Mouse (Mus musculus) spleen, adult 12 weeks (tissue): ENCODE results near the gene Plekha1.

Source experiments
- DNase-seq: peaks from one replicate; pipeline ENCODE4 v3.0.0; 2022; ENCODE audit warnings: low spot score

Gene Plekha1

DNA sequence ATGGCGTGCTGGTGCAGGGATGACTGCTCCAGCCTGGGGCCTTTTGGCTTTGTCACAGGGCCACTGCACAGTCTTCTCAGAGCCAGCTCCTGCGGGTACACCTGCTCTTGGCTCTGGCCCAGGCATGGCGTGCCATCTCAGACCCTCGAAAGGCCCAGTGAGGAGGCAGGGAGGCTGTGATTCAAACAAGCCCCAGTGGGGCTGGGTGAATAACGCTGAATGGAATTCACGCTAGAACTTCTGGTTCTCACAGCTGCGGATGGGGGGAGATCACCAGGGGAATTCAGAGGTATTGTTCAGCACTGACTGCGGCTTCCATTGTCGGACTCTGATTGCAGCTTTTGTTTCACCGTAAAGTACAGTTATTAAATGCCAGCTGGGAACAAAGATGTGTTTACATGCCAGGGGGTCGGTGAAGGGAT, 4.8 kb upstream of the Plekha1 start:
- no peak for DNase-seq

GRCm38 (mm10) chr7:130862501-130862900, 3.1 kb upstream of the Plekha1 start:
- DNase-seq: no peak

GRCm38 (mm10) chr7:130864711-130865110, 845 bp upstream of the Plekha1 start:
- no peak for DNase-seq

DNA sequence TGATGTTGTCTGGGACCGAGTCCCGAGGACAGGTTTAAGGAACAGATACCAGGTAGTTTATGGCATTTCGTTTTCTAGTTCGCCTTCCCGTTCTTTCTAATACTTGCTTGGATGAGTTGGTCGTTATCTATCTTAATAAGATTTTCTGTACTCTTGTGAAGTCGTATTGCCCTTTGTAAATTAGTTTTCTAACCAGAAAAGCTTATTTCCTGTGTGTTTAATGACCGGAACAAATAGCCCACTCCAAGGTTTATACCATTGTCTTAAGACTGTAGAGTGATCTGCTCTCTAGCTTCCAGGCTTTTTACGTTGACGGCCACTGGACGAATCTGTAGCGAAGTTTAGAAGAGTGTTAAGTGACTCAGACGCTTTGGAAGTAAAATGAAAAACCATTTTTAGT, 1.1 kb downstream of the Plekha1 start:
- DNase-seq: no peak

- DNase-seq: no peak
These were observed 1.7 kb downstream of the Plekha1 start for GRCm38 (mm10) chr7:130867256-130867655.

GRCm38 (mm10) chr7:130884161-130884560, 18.6 kb downstream of the Plekha1 start:
- no peak for DNase-seq

DNA sequence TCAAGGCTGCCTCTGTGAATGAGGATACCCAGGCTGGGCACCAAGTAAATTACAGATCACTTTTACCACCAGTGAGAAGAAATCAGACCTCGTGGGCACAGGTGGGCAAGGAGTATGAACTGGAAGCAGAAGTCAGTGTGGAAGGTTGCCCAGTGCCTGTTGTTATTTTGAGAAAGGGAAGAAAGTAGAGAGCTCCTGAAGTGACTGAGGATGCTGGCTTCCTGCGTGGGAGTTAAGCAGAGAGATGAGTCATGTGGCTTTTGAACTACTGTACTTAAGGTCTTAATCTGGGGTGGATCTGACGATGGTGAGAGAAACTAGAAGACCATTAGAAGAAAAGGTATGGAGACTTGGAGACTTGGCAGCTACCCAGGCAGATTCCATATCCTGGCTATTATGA, 20.7 kb downstream of the Plekha1 start:
- DNase-seq: no peak

DNA sequence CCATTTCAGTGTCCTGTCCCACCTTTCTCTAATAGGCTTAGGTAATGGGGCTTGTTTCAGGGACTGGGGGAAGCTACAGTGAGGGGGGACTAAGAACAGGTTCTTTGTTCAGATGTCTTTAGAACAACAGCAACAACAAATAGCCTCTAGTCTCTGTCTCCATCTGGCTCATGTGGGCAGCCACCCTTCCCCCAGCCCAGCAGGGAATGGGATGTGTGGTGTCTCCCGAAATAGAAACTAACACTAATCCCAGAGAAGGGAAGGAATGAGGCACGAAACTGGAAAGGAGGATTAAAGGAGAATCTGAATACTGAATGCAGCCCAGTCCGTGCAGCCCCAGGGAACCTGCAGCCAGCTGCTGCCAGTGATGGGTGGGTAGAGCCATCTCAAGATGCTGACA, 22.4 kb downstream of the Plekha1 start:
- DNase-seq: no peak

DNA sequence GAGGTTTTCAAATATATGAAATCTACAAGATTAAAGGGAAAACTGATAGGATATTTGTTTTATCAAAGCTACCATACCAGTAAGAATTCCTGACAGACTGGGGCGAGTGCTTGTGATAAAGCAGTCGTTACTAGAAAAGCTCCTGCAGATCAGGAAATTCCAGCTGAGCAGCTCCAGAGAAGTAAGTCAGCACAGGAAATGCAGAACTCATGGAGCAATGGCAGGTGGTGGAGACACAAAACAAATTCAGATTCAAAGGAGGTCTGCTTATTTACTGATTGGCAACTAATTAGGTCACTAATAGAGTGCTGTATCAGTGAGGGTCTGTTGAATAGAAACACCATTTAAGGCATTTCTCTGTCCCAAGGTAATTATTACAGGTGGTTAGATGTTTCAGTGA, 25.3 kb downstream of the Plekha1 start:
- DNase-seq: no peak

- DNase-seq: no peak
These were observed 27.4 kb downstream of the Plekha1 start for GRCm38 (mm10) chr7:130892973-130893372.

DNA sequence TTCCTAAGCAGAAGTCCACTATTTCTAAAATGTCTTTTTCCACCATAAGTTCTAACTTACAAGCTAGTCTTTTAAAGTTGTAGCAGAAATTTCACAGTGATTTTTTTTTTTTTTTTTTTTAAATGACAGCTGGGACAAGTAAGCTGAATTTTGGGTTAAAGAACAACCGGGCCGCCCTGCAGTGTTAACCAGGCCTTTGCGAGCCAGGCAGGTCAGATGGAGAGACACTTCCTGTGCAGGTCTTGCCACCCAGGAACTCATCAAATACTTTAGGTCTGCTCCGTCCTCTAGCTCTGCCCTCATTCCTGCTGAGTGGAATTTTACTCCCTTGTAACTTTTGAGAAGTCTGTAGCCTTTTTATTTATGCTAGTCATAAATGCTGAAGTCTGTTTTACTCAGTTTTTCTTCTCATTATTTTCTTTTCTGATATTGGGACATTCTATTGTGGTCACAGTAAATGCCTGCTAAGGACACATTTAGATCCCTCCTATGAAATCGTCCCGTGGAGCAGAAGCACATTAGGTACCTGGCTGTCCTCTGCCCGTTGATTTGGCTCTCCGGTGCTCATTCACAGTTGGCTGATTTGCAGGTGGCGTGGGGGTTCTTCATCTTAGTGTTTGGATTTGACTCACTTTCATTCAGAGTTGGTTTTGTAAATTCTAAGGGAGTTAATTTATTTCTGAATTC, 29.5 kb downstream of the Plekha1 start:
- DNase-seq: no peak

DNA sequence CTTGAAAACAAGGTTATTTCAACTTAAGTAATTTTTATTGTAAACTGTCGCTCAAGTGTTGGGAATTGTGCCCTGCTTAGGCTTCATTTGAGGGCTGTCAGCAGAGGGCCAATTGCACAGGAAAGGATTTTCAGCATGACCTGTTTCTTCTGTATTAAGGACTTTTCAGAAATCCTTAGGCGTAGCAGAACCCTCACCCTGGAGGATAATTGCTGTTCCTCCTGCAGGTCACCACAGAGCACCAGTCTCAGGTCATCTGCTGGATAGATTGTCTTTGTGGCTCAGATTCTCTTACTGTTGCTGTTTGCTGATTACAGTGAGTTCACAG, 30.0 kb downstream of the Plekha1 start:
- no peak for DNase-seq

GRCm38 (mm10) chr7:130896064-130896463, 30.5 kb downstream of the Plekha1 start:
- no peak for DNase-seq

DNA sequence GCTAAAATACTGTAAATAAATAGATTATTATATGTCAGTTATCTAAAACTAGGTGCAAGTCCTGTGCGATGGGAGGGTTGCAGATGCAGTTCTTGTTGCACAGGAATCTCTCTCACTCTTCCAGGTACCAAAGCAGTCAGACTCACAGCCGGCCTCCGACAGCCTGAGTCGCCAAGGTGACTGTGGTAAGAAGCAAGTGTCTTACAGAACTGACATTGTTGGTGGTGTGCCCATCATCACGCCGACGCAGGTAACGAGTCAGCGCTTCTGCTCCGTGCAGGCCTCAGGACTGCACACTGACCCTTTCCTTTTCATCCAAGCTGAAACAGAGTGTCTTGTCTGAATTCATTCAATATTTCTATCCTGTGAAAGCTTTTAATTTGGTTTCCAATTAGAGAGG, 31.6 kb downstream of the Plekha1 start:
- no peak for DNase-seq

GRCm38 (mm10) chr7:130898373-130898772, 32.8 kb downstream of the Plekha1 start:
- DNase-seq: no peak

DNA sequence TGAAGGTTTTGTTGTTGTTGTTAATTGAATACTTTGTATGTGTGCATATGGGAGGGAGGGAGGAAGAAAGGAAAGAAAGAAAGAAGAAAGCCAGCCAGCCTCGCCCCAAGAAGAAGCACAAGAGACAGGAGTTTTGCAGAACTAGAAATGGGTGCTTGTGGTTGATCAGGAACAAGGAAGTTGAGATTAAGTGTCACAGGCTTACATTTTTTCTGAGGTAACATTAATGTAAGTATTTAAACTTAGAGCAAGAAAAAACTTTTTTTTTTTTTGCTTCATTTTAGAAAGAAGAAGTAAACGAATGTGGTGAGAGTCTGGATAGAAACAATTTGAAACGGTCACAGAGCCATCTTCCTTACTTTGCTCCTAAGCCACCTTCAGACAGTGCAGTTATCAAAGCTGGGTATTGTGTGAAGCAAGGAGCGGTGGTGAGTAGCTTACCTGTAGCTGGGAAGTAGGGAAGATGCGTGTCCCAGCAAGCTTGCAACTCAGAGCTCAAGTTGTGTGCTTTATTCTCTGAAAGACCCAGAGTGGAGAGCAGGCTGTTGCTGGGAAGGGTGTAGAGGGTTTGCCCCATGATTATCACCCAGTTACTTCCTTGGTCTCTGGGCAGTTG, 34.8 kb downstream of the Plekha1 start:
- DNase-seq: no peak

DNA sequence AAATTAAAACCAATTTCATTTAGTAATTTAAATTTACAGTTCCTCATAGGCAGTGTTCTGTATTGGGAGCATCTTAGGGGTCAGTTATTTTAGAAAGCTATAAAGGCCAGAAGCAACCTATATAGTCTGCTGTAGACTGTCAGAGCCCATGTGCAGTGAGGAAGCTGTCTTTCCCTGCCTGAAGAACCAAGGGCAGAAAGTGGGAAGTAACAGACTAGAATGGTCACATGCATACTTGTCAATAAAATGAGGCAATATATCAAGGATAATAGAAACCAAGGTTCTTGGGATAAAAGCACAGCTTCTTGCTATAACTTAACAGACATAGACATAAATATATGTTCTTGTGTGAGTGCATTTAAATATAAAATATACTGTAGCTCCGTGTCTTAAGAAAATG, 37.4 kb downstream of the Plekha1 start:
- no peak for DNase-seq

GRCm38 (mm10) chr7:130903505-130904074, 38.0 kb downstream of the Plekha1 start:
- no peak for DNase-seq

DNA sequence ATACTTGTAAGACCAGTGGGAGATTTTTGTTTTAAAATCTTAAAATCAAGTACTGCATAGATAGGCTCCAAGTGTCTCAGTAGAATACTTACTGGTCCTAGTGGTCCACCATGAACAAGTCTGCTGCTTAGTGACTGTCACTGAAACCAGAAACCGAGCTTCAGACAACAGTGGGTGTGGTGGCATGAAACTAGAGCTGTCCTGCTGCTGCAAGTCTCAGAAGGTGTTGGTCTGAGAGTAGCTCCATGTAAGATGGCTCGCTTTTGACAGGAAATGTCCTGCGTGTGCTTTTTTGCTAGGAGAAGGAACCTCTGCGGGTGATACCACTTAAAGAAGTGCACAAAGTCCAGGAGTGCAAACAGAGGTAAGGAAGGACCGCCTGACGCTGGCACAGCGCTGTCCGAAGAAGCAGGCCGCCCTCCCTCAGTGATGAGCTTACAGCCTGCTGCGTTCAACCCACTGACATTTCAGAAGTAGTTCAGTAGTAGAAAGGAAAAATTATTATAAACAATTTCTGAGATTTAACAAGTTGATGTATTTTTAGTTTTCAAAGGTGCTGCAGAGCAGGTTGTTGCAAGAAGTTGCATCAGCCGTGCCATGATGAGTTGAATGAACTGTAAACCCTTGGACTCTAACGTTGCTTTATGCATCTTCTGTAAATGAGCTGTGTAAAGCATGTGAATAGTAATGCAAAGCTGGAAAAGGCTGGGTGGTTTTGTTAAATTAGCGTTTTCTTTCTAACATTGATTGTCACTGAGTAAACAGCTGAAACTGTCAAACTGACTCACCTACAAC, 39.2 kb downstream of the Plekha1 start:
- no peak for DNase-seq

DNA sequence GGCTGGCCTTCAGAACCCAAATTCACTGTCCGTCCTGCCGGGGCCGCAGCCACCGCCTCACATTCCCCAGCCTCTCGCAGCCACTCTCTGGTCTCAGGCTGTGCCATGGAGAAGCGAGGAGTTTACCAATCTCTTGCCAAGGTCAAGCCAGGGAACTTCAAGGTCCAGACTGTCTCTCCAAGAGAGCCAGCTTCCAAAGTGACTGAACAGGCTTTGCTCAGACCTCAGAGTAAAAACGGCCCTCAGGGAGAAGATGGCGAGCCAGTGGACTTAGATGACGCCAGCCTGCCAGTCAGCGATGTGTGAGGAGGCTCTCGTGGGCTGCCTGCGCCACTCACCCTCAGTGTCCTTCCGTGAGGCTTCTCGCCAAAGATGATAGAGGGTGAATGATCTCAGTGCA, 45.3 kb downstream of the Plekha1 start:
- DNase-seq: no peak

GRCm38 (mm10) chr7:130914693-130915363, 49.3 kb downstream of the Plekha1 start:
- no peak for DNase-seq

DNA sequence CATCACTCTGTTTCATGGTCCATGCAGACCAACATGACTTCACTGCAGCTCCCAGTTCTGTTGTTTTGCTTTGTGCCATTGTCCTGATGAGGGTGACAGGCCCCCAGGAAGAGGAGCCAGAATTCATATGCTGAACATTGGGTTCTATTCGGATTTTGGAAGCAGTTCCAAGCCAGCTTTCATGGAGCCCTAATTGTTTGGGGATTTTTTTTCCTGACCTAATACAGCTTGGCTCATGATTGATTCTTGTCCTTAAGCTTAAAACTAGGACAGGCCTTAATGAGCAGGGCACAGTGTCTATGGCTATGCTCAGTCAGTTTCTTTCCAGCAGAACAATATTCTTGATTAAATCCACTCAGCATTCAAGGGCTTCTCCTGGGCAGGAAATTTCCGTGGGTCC, 52.7 kb downstream of the Plekha1 start:
- DNase-seq: no peak
